Mouse (Mus musculus) layer of hippocampus, adult 18-20 months (tissue): Measurements from ENCODE around the gene Cpa4. TPM values are rescaled to one million over a fixed set of nuclear protein-coding genes. Genes with fewer than 3 reads are reported as not detected.

Experiments
- DNase-seq, 2 experiments: peaks; one replicate each; pipeline ENCODE4 v3.0.0; 2022; ENCODE audit warnings: low spot score in 2 of 2
- total RNA-seq, 2 experiments: library from RNA; stranded (reverse); gene quantifications; 2 replicates each; pipeline ENCODE4 v1.2.3; 2021

Gene Cpa4
- total RNA-seq, 2 experiments from 2014 or later: not detected

- peak in 1 of 2 experiments; percentile 37 for DNase-seq
Measured at GRCm38 (mm10) chr6:30551644-30552580, 16.3 kb upstream of the Cpa4 start.

GRCm38 (mm10) chr6:30552628-30553027 lies 15.5 kb upstream of the Cpa4 start:
- DNase-seq: no peak

GRCm38 (mm10) chr6:30553381-30554010 lies 14.7 kb upstream of the Cpa4 start:
- DNase-seq: no peak

GRCm38 (mm10) chr6:30554092-30554491 lies 14.1 kb upstream of the Cpa4 start:
- no peak for DNase-seq

GRCm38 (mm10) chr6:30554621-30555170 lies 13.5 kb upstream of the Cpa4 start:
- peak in 1 of 2 experiments; percentile 12 for DNase-seq

- DNase-seq: no peak
Measured at GRCm38 (mm10) chr6:30556080-30556479, 12.1 kb upstream of the Cpa4 start.

GRCm38 (mm10) chr6:30559726-30560125 lies 8.4 kb upstream of the Cpa4 start:
- no peak for DNase-seq

- DNase-seq: no peak
Measured at GRCm38 (mm10) chr6:30562132-30562531, 6.0 kb upstream of the Cpa4 start.

- no peak for DNase-seq
Measured at GRCm38 (mm10) chr6:30563575-30563974, 4.6 kb upstream of the Cpa4 start.

GRCm38 (mm10) chr6:30564051-30564450 lies 4.1 kb upstream of the Cpa4 start:
- DNase-seq: no peak

- peak in 1 of 2 experiments; percentile 23 for DNase-seq
Measured at GRCm38 (mm10) chr6:30569331-30569730, 1.2 kb downstream of the Cpa4 start.

GRCm38 (mm10) chr6:30570012-30570411 lies 1.8 kb downstream of the Cpa4 start:
- DNase-seq: no peak

GRCm38 (mm10) chr6:30572456-30573311 lies 4.5 kb downstream of the Cpa4 start:
- DNase-seq: peak; percentile 74 to 77

- no peak for DNase-seq
Measured at GRCm38 (mm10) chr6:30573380-30573779, 5.2 kb downstream of the Cpa4 start.

- no peak for DNase-seq
Measured at GRCm38 (mm10) chr6:30574945-30575344, 6.8 kb downstream of the Cpa4 start.

GRCm38 (mm10) chr6:30576477-30577203 lies 8.5 kb downstream of the Cpa4 start:
- no peak for DNase-seq

GRCm38 (mm10) chr6:30579961-30580840 lies 12.0 kb downstream of the Cpa4 start:
- peak in 1 of 2 experiments; percentile 6 for DNase-seq

- no peak for DNase-seq
Measured at GRCm38 (mm10) chr6:30580841-30581176, 12.6 kb downstream of the Cpa4 start.

GRCm38 (mm10) chr6:30586886-30587442 lies 18.8 kb downstream of the Cpa4 start:
- no peak for DNase-seq
